Mouse (Mus musculus): ENCODE measurements around the gene Plbd1.
A peak's percentile ranks its signal among the peaks of the same experiment; 100 is the strongest.

Plbd1 gene

DNA sequence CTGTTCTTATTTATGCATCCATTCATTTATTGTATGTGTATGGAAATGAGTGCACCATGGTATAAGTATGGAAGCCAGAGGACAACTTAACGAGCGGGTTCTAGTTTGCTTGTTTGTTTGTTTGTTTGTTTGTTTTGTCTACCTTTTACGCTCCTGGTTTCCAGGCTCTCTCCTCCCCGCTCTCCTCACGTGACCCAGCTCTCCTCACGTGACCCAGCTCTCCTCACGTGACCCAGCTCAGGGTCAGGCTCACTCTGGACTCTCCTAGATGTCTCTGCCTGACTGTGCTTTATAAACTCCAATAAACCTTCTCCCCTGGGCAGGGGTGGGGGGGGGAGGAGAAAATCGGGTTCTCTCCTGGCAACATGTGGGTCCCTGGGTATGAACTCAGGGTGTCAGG lies 11.1 kb downstream of the Plbd1 start:
- DNase-seq (ENCODE audit: low read depth, low spot score) = no peak

GRCm38 (mm10) chr6:136647455-136647861 lies 14.3 kb downstream of the Plbd1 start:
- no peak for DNase-seq (ENCODE audit: low read depth, low spot score)

GRCm38 (mm10) chr6:136646207-136646606 lies 15.5 kb downstream of the Plbd1 start:
- DNase-seq (ENCODE audit: low read depth, low spot score) = no peak

DNA sequence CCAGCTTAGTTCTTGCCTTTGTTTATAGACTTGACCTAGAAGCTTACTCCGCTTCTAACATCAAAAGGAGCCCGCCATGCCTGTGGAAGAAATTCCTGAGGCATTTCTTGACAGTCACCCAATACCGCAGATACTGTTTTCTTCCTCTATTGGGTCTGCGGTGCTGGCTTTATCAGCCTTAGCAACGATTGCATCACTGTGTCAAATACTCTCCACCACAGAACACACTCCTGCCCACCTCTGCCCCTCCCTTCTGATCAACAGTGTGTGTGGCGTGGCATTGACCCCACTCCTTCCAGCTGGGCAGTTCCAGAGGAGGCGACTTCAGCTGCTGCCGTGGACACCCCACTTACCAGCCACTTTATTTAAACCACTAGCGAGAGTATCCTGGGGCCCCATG lies 16.0 kb downstream of the Plbd1 start:
- DNase-seq (ENCODE audit: low read depth, low spot score) = no peak

DNA sequence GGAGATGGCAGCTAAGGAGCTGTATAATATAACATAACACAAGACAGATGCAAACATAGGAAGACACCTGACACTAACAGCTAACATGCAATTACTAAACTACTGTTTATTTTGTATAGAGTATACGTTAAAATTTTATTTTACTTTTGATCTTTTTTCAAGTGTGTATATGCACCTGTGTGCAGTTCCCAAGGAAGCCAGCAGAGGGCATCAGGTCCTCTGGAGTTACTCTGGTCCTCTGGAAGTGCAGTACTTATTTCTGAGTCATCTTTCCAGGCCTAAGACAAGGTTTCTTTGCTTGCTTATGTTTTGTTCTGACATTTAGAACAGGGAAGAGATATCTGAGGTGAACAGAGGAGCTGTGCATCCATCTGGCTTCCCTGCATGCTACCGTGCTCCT lies 17.6 kb downstream of the Plbd1 start:
- DNase-seq (ENCODE audit: low read depth, low spot score) = no peak

GRCm38 (mm10) chr6:136634982-136635381 lies 26.7 kb downstream of the Plbd1 start:
- DNase-seq (ENCODE audit: low read depth, low spot score) = no peak

DNA sequence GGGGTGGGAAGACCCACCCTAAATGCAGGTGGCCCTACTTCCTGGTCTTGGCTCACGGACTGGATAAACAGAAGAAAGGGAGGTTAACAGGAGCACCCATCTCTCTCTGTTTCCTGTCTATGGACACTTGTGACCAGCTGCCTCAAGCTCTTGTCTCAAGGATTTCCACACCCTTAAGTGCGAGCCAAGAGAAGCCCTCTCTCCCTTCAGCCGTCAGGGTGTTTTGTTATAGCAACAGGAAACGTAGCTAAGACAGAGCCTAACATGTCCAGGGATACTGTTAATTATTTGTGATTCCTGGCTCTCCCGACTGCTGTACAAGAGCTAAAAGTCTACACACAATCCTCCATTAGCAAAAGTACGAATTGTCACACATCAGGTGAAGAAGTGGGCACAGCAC lies 28.0 kb downstream of the Plbd1 start:
- no peak for DNase-seq (ENCODE audit: low read depth, low spot score)

DNA sequence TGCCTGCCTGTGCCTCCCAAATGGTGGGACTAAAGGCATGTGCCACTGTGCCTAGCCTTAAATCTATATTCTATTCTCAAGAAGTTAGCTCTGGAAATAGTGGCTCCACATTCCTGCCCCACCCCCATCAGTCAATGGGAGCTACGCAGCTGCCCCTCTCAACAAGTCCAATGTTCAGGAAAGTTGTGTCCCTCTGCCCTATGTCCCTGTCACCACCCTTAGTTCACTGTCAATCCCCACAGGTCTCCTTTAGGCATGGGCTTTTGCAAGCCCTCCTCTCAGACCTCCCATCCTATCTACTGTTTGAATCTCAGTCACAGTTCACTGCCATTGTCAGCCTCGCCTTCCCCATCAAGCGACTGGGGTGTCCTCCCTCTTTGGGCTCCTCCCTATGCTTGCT lies 28.6 kb downstream of the Plbd1 start:
- DNase-seq (ENCODE audit: low read depth, low spot score) = no peak

GRCm38 (mm10) chr6:136631945-136632534 lies 29.7 kb downstream of the Plbd1 start:
- DNase-seq (ENCODE audit: low read depth, low spot score) = no peak

DNA sequence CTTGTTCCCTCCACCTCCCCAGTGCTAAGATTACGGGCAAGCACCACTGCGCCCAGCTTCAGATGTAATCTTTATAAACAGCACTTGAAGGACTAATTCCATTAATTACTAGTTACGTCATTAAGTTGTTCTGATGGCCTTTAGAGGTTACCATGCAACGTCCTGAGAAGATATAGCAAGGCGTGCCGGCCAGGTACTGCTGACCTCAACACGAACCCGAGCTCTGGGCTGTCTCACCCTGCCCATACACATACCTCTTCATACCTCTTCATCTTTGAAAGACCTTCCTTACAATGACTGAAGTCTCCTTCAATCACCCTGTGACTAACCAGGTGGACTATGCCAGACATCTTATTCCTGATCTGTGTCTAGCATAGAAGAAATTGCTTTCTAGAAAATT lies 30.2 kb downstream of the Plbd1 start:
- no peak for DNase-seq (ENCODE audit: low read depth, low spot score)

DNA sequence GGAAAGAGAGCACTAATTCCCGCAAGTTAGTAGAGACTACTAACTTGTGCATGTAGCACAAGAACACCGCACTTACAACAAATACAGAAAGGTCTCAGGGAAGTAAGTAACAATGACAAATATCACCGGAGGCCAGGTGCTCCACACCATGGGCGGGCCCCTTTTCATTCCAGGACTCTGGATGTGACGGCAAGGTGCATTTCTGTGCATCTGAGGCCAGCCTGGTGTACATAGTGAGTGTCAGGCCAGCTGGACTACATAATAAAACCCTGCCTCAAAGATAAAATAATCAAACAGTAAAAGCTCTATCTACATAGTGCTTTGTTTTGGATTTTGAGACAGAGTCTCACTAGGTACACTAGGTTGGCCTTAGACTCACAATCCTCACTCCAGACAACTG lies 32.1 kb downstream of the Plbd1 start:
- DNase-seq (ENCODE audit: low read depth, low spot score) = no peak

- DNase-seq (ENCODE audit: low read depth, low spot score) = no peak
Measured at GRCm38 (mm10) chr6:136625421-136625820, 36.3 kb downstream of the Plbd1 start.

GRCm38 (mm10) chr6:136620361-136621139 lies 41.2 kb downstream of the Plbd1 start:
- DNase-seq (ENCODE audit: low read depth, low spot score) = peak; percentile 47

DNA sequence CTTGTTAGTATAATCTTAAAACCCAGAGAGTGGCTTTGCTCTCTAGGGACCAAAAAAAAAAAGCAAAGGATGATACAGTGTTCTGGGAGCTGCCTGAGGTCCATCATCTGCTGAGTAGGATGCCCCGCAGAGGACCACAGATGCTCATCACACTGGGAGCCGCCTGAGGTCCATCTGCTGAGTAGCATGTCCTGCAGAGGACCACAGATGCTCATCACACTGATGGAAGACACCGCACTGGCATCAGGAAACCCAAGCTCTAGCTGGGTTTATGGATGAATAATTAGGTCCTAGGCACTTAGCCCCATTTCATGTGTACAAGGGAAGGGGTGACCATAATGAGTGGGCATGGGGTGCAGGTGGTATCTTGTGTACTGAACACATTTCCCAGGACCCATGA lies 47.6 kb downstream of the Plbd1 start:
- no peak for DNase-seq (ENCODE audit: low read depth, low spot score)

GRCm38 (mm10) chr6:136612312-136612711 lies 49.4 kb downstream of the Plbd1 start:
- no peak for DNase-seq (ENCODE audit: low read depth, low spot score)

- no peak for DNase-seq (ENCODE audit: low read depth, low spot score)
Measured at GRCm38 (mm10) chr6:136611351-136612215, 50.1 kb downstream of the Plbd1 start.

- DNase-seq (ENCODE audit: low read depth, low spot score) = no peak
Measured at GRCm38 (mm10) chr6:136602601-136603000, 59.1 kb downstream of the Plbd1 start.

DNA sequence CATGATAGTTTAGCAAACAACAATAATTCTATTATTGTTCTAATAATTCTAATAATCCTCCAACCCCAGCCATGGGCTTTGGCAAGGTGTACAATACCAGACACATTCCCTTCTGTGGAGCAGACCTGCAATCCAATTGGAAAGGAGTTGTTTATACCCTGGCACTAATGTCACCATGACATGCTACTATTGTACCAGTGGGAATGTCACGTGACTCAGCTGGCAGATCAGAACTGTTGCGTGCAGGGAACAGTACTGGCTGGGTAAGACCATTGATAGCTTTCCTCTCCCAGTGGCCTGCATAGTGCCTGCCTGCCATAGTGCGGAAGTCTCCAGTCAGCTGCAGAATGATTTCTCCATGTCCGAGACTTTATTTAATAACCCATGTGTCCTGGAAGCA lies 67.2 kb downstream of the Plbd1 start:
- no peak for DNase-seq (ENCODE audit: low read depth, low spot score)

DNA sequence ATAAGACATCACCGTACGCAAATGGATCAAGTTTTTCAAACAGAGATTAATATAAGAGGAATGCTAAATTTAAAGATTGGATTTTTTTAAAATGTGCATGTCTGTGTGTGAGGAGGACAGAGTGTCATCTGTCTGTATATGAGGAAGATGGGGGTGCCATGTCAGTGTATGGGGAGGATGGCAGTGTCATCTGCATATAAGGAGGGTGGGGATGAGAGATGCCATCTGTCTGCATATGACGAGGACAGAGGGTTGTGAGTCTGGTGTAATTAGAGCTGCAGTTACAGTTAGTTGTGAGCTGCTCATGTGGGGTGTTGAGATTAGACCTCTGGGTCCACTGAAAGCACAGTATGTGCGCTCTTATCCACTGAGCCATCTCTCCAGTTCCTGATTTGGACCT lies 71.0 kb downstream of the Plbd1 start:
- DNase-seq (ENCODE audit: low read depth, low spot score) = no peak

GRCm38 (mm10) chr6:136566002-136566401 lies 95.7 kb downstream of the Plbd1 start:
- no peak for DNase-seq (ENCODE audit: low read depth, low spot score)

Data from c-Kit-negative CD71-positive TER-119-positive erythroid progenitor cells, embryonic 14.5 days (primary cell).